Mouse (Mus musculus): ENCODE data around the gene 4930402H24Rik.
"Not testable (repeated sequence)": the region's sequence is repeated elsewhere in the genome, so short reads cannot be mapped to it uniquely, and the experiment has no call there.

4930402H24Rik gene

GRCm38 (mm10) chr2:130852964-130853363, 53.2 kb downstream of the 4930402H24Rik start:
- no peak for DNase-seq (ENCODE audit: low read depth, low spot score)

- DNase-seq (ENCODE audit: low read depth, low spot score) = no peak
Measured at GRCm38 (mm10) chr2:130851363-130852246, 54.6 kb downstream of the 4930402H24Rik start.

GRCm38 (mm10) chr2:130849688-130850087, 56.5 kb downstream of the 4930402H24Rik start:
- DNase-seq (ENCODE audit: low read depth, low spot score) = no peak

- no peak for DNase-seq (ENCODE audit: low read depth, low spot score)
Measured at GRCm38 (mm10) chr2:130848313-130848712, 57.9 kb downstream of the 4930402H24Rik start.

DNA sequence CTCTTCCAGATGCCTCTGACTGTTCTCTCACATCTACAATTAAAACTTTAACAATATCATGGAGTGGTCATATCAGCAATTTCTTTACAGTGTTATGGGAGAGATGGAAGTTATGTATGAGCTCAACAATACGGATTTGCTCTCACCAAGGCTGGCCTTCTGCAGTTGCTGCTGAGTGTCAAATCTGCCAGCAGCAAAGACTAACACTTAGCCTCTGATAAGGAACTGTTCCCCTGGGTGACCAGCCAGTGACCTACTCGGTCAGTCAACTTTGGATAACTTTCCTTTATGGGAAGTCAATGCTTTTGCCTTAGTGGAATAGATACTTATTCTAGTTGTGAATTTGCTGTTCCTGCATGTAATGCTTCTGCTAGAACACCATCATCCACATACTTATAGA, 62.6 kb downstream of the 4930402H24Rik start:
- no peak for DNase-seq (ENCODE audit: low read depth, low spot score)

DNA sequence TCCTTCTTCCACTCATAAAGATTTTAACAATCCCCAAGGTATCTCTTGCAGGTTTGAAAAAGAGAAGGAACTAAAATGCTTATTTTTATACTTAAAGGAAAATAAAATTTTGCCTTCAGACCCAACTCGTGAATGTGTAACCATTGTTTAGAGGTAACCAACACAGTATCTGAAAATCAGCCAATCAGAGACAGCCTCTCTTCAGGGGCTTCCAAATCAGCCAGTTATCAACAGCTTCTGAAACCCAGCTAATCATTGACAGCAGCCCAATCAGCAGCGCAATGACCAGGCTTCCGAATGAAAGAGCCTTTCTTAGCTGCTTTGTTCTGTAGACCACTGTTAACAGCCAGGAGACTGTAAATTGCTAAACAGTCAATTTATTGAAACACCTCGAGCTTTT, 65.4 kb downstream of the 4930402H24Rik start:
- no peak for DNase-seq (ENCODE audit: low read depth, low spot score)

DNA sequence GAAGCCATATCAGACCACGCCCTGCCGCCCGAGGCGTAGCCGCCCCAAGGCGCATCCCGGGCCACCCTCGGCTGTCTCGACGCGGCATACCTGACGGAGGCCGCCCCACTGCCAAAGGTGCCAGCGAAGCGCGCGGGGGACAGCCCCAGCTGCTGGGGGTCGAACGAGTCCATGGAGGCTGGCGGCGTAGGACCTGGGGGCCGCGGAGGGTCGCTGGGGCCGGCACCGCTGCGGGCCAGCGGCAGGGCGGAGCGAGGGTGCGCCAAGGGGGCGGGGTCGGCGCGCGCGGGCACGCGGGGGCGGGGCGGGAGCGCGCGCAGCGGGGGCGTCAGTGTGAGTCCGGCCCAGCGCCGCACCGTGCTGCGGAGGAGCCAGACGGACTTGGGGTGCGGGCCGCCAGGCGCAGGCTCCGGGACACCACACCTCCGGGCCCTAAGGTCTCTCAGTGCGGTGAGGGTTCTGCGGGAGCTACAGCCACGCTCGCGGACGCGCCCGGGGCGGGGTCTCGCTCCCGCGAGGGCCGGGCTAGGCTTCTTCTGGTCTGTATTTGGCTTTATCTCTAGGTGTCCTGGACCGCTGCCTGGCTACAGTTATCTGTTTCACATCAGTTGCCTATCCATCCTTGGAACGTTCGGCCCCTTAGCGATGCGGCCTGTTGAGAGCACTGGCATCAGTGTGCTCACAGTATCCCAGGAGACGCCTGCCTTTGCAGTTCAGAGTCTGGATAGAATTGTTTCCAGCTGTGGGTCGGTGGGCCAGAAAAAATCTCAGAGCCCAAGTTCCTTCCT, 66.1 kb downstream of the 4930402H24Rik start:
- DNase-seq (ENCODE audit: low read depth, low spot score) = peak; percentile 32

DNA sequence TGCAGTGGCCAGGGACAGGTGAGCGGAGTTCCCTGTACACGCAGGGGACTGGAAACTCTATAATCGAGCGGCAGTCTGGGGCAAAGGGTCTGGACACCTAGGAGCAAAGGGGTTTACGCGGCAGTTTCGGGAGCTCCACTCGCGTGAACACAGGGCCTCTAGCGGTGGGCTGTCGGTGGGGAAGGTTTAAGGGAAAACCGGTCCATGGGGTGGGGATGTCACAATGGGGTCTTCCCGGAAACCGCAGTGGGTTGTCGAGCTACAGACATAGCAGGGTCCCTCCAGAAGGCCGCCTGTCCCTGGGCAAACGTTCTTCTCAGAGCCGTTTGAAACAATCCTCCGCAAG, 66.7 kb downstream of the 4930402H24Rik start:
- no peak for DNase-seq (ENCODE audit: low read depth, low spot score)

GRCm38 (mm10) chr2:130839084-130839483, 67.1 kb downstream of the 4930402H24Rik start:
- no peak for DNase-seq (ENCODE audit: low read depth, low spot score)

- no peak for DNase-seq (ENCODE audit: low read depth, low spot score)
Measured at GRCm38 (mm10) chr2:130838131-130838530, 68.1 kb downstream of the 4930402H24Rik start.

GRCm38 (mm10) chr2:130833699-130834098, 72.5 kb downstream of the 4930402H24Rik start:
- no peak for DNase-seq (ENCODE audit: low read depth, low spot score)

DNA sequence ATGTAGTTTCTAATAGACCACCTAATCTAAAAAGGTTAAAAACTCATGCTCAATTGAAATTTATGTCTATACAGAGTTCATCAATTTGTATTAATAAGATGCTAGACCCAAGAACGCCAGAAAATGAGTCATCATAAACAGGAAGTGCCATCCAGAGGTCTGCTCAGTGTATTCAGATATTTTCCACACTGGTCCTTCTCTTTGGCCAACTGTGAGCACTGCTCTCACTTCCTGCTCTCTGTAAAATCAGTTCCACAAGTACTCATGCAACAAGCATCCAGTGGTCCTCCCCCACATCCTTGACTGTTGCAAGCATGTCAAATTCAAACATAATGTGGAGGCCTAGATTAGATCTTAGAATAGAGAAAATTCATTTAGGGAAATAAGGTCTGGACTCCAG, 73.6 kb downstream of the 4930402H24Rik start:
- no peak for DNase-seq (ENCODE audit: low read depth, low spot score)

- no peak for DNase-seq (ENCODE audit: low read depth, low spot score)
Measured at GRCm38 (mm10) chr2:130832012-130832411, 74.2 kb downstream of the 4930402H24Rik start.

DNA sequence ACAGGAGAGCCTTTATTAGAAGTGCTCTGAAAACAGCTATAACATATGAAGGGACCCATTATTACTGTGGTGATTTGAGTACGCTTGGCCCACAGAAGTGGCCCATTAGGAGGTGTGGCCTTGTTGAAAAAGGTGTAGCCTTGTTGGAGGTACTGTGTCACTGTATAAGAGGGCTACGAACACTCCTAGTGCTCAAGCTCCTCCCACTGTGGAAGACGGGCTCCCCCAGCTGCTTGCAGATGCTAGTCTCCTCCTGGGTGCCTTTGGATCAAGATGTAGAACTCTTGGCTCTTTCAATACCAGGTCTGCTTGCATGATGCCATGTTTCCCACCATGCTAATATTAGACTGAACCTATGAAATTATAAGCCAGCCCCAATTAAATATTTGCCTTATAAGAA, 76.0 kb downstream of the 4930402H24Rik start:
- no peak for DNase-seq (ENCODE audit: low read depth, low spot score)

- DNase-seq (ENCODE audit: low read depth, low spot score) = no peak
Measured at GRCm38 (mm10) chr2:130829496-130829895, 76.7 kb downstream of the 4930402H24Rik start.

- DNase-seq (ENCODE audit: low read depth, low spot score) = no peak
Measured at GRCm38 (mm10) chr2:130828668-130829067, 77.5 kb downstream of the 4930402H24Rik start.

GRCm38 (mm10) chr2:130828066-130828465, 78.1 kb downstream of the 4930402H24Rik start:
- not testable (repeated sequence) for DNase-seq (ENCODE audit: low read depth, low spot score)

DNA sequence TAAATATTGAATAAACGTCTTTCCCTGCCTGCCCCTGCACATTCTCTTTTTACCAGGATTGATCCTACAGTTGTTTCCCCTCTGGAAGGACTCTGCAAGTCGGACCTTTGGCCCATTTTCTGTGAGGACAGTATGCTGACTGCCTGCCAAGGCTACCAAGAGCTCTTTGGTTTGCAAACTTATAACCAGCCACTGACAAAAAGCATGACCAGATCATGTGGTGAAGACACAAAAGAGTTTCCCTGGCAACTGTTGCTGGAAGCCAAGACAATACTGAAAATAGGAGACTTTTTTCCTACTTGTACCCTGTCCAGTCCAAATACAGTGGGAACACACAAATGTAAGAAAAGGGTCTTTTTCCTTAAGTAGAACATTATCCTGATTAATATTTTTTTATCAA, 78.8 kb downstream of the 4930402H24Rik start:
- peak; percentile 56 for DNase-seq (ENCODE audit: low read depth, low spot score)

DNA sequence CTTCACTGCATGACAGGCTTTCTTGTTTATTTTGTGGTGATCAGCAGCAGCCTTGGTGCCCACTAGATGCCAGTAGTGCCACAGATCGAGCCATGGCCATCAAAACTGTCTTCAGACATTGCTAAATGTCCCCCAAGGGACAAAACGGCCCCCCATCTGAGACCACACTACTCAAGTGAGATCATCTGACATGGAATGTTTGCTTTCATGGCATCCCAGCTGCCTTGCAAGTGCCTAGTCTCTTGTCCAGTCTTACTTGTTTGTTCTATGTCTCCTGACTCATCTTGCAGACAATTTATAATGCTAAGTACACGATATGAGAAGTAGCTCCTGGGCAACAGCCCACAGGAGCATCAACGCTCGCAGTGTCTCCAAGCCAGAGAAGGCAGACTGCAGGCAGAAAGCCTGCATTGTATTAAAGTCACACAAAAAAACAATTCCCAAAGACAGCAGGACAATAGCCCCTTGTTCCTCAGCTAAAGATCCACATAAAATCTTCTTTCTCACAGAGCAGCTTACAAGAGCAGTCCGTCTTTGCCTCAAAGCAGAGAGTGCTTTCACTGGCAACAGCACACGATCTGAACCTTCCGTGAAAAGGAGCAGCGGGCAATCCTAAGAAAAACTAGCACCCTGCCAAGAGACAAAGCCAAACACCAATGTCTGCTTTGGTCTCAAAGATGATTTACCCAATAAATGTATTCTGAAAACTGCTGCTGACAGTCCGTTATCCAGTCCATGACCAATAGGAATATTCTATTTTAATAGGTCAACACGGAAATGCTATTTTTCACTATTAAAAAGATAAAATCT, 87.2 kb downstream of the 4930402H24Rik start:
- no peak for DNase-seq (ENCODE audit: low read depth, low spot score)

GRCm38 (mm10) chr2:130817865-130818264, 88.3 kb downstream of the 4930402H24Rik start:
- no peak for DNase-seq (ENCODE audit: low read depth, low spot score)

- DNase-seq (ENCODE audit: low read depth, low spot score) = no peak
Measured at GRCm38 (mm10) chr2:130816205-130816604, 90.0 kb downstream of the 4930402H24Rik start.

- no peak for DNase-seq (ENCODE audit: low read depth, low spot score)
Measured at GRCm38 (mm10) chr2:130814492-130814891, 91.7 kb downstream of the 4930402H24Rik start.
